ENCODE assay signal across 19 mouse cellular contexts in the genomic region with DNA sequence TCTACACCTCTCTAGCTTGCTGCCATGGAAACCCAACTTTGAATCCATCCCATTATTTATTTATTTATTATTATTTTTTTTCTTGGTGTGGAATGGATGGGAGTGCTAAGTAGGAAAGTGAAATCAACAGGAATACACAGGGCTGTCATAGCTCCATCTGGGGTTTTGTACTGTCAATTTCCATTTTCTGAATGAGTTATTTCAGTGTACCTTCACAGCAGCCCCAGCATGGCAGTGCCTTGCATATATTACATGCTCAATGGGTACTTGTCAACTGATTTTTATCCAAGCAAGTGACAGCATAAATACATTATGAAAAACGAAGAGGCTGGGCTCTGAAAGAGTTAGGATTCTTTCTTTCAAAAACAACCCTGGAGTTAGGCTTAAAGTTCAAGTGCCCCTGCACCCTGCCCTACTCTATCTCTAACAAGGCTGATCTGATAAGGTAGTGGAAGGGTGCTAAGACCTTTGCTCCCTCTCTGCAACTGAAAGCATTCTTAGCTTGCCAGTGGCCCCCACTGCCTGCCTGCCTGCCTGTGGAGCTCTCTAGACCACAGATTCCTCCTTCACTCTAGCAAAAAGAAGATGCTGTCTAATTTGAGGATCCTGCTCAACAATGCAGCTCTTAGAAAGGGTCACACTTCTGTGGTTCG. TPM values are rescaled to one million over a fixed set of nuclear protein-coding genes. Genes with fewer than 3 reads are reported as not detected.
DNase-seq lines count a peak whose midpoint lies in the region; ATAC-seq and TF ChIP-seq lines count a peak whose summit lies in the region.
"Had no signal": no experiment of that assay in that cellular context is flagged by ENCODE, and none has a peak within 500 bp of the region (broad histone marks: within the 10 kb centered on the region; RNA-seq: fewer than 3 reads in every experiment).

A gene (plus strand): TSS at position 454 of the 653 bp plus-strand sequence.

- H3K27ac ChIP-seq in lung, embryonic 15.5 days = peak within 1 kb of the TSS; percentile 33; the same call in 1 of the 2 replicates
- H3K27ac ChIP-seq in small intestine, adult 2 months (ENCODE audit: insufficient read depth, low read depth, low read length) = peak within 1 kb of the TSS; percentile 68
- H3K27ac ChIP-seq: hindbrain, embryonic 14.5 days; kidney, embryonic 15.5 days; limb, embryonic 12.5 days had no signal

- no peaks in the 10 kb centered on the region for H3K36me3 ChIP-seq in lung, embryonic 15.5 days
- H3K36me3 ChIP-seq in small intestine, adult 2 months (ENCODE audit: control insufficient read depth, insufficient read depth, low read length) = peaks cover 2% of the 10 kb centered on the region; the same call in 1 of the 2 replicates
- H3K36me3 ChIP-seq: kidney, embryonic 15.5 days; limb, embryonic 12.5 days had no signal

- no peak within 1 kb of the TSS for H3K4me3 ChIP-seq in lung, embryonic 15.5 days
- peak within 1 kb of the TSS; percentile 10; the same call in 1 of the 2 replicates for H3K4me3 ChIP-seq in small intestine, adult 2 months (ENCODE audit: low read depth, low read length)
- H3K4me3 ChIP-seq: kidney, embryonic 15.5 days; limb, embryonic 12.5 days had no signal

- peak; percentile 25; the same call in 1 of the 2 replicates for TF ChIP-seq POLR2A in small intestine, adult 2 months (IDR thresholded peaks at IDR 0.05; ENCODE audit: low read depth, low read length)

- no peak for DNase-seq in adrenal gland, postnatal 14 days
- DNase-seq in adrenal gland, adult 18-20 months (ENCODE audit: low spot score in 2 of 2) = no peak
- DNase-seq in lung, postnatal 10 days = no peak
- DNase-seq in liver = peak; percentile 4
- no peak for DNase-seq in layer of hippocampus, postnatal 25 days (ENCODE audit: extremely low spot score in 1 of 2, low spot score in 1 of 2)
- DNase-seq in frontal cortex, postnatal 14 days (ENCODE audit: low spot score in 2 of 2) = no peak
- DNase-seq: adrenal gland, postnatal 25 days; cerebellum, adult 2 months; embryo, embryonic 11 days; gastrocnemius, postnatal 25 days; thymus, postnatal 4 days had no signal

- 35% methylated on average over 2 of the region's 2 CpGs for WGBS in lung, embryonic 15.5 days
- WGBS in small intestine, adult 2 months = 22% methylated on average over 2 of the region's 2 CpGs

- no peak within 1 kb of the TSS for H3K4me2 ChIP-seq in lung, embryonic 15.5 days
- H3K4me2 ChIP-seq: hindbrain, embryonic 14.5 days; kidney, embryonic 15.5 days; limb, embryonic 12.5 days had no signal

- no peaks in the 10 kb centered on the region for H3K9me3 ChIP-seq in lung, embryonic 15.5 days
- H3K9me3 ChIP-seq: kidney, embryonic 15.5 days; limb, embryonic 12.5 days had no signal

- no peak within 1 kb of the TSS for H3K9ac ChIP-seq in lung, embryonic 15.5 days
- H3K9ac ChIP-seq: hindbrain, embryonic 14.5 days; kidney, embryonic 15.5 days; limb, embryonic 12.5 days had no signal

- no peaks in the 10 kb centered on the region for H3K27me3 ChIP-seq in lung, embryonic 15.5 days
- no peaks in the 10 kb centered on the region for H3K27me3 ChIP-seq in small intestine, adult 2 months (ENCODE audit: control insufficient read depth, insufficient read depth, low read length)
- H3K27me3 ChIP-seq: limb, embryonic 12.5 days had no signal

- TF ChIP-seq CTCF in small intestine, adult 2 months (IDR thresholded peaks at IDR 0.05; ENCODE audit: extremely low read depth, insufficient read length, insufficient replicate concordance, low read depth, low read length) = no peak

- no peaks in the 10 kb centered on the region for H3K4me1 ChIP-seq in lung, embryonic 15.5 days
- H3K4me1 ChIP-seq in small intestine, adult 2 months (ENCODE audit: control insufficient read depth, insufficient read depth, insufficient read length, low read length) = no peaks in the 10 kb centered on the region; the same call in 1 of the 2 replicates
- H3K4me1 ChIP-seq: kidney, embryonic 15.5 days; limb, embryonic 12.5 days had no signal

- ATAC-seq in lung, embryonic 15.5 days (ENCODE audit: borderline replicate concordance, extremely low read depth, low FRiP score, low TSS enrichment) = no peak

RNA-seq across cellular contexts. Expression of the gene that starts here (rescaled TPM):
- 1.5 and 37.6 TPM in 2 replicates for total RNA-seq in adrenal gland, postnatal 14 days (2021)
- total RNA-seq in adrenal gland, adult 18-20 months (2021) = not detected
- polyA plus RNA-seq in lung, embryonic 15.5 days (2015; fragmentation: Nextera tagmentation; extraction: Ambion mirVana) = 0.06 and 0.31 TPM in 2 replicates
- 6.3 and 14.1 TPM in 2 replicates for polyA plus RNA-seq in small intestine, adult 2 months (2012; rRNA removed)
- total RNA-seq in layer of hippocampus, postnatal 25 days (2021) = not detected
- total RNA-seq: adrenal gland, postnatal 25 days; gastrocnemius, postnatal 25 days; layer of hippocampus, postnatal 14 days; megakaryocyte, adult 5-6 weeks had no signal
- polyA plus RNA-seq: cerebellum, adult 2 months; heart, embryonic 14.5 days; hindbrain, embryonic 14.5 days; limb, embryonic 12.5 days had no signal
